In genomic region chr15:86178594-86178993, GRCm38 (mm10) we compare ENCODE assay signal across 19 mouse cellular contexts. TPM values are rescaled to one million over a fixed set of nuclear protein-coding genes. Genes with fewer than 3 reads are reported as not detected.
DNase-seq lines count a peak whose midpoint lies in the region; TF ChIP-seq lines count a peak whose summit lies in the region.
"Had no signal": no experiment of that assay in that cellular context is flagged by ENCODE, and none has a peak within 500 bp of the region (broad histone marks: within the 10 kb centered on the region; RNA-seq: fewer than 3 reads in every experiment).

No protein-coding gene starts in this region.

- DNase-seq in cerebellum, adult 9-11 months = peak; percentile 25
- DNase-seq in cerebellum, postnatal 4 days (ENCODE audit: low spot score in 2 of 2) = no peak
- DNase-seq in layer of hippocampus, adult 2 months (ENCODE audit: low spot score in 2 of 2) = no peak
- no peak for DNase-seq in layer of hippocampus, postnatal 25 days (ENCODE audit: extremely low spot score in 1 of 2, low spot score in 1 of 2)
- peak; percentile 69 for DNase-seq in testis, postnatal 14 days (ENCODE audit: low spot score)
- DNase-seq in testis, postnatal 10 days (ENCODE audit: low spot score) = no peak
- no peak for DNase-seq in ovary, postnatal 36 days (ENCODE audit: low spot score)
- DNase-seq in layer of hippocampus, adult 18-20 months (ENCODE audit: low spot score in 2 of 2) = no peak
- DNase-seq: adrenal gland, adult 8-10 months; adrenal gland, postnatal 25 days; gastrocnemius, postnatal 25 days; heart, adult 18-20 months had no signal

- H3K4me3 ChIP-seq in layer of hippocampus, adult 2 months = no peak overlapping the region
- H3K4me3 ChIP-seq: embryonic facial prominence, embryonic 12.5 days; embryonic facial prominence, embryonic 15.5 days; forebrain, embryonic 15.5 days; heart, embryonic 10.5 days; heart, embryonic 13.5 days; hindbrain, embryonic 12.5 days; hindbrain, embryonic 15.5 days had no signal

- peak overlapping the region; percentile 10; the same call in 1 of the 2 replicates for H3K27ac ChIP-seq in layer of hippocampus, adult 2 months
- H3K27ac ChIP-seq: embryonic facial prominence, embryonic 12.5 days; embryonic facial prominence, embryonic 15.5 days; forebrain, embryonic 15.5 days; heart, embryonic 10.5 days; heart, embryonic 13.5 days; hindbrain, embryonic 12.5 days had no signal

- no peak for TF ChIP-seq CTCF in layer of hippocampus, adult 2 months (conservative IDR thresholded peaks at IDR 0.05)

RNA-seq across cellular contexts. Expression of gene Cerk, which starts 7.3 kb away (rescaled TPM):
- total RNA-seq in layer of hippocampus, adult 2 months (2021) = 10 to 100 TPM; 41.6 to 43.0 TPM
- 10 to 100 TPM; 46.3 to 47.4 TPM for total RNA-seq in layer of hippocampus, postnatal 25 days (2021)
- 10 to 100 TPM; 50.0 to 50.7 TPM for total RNA-seq in layer of hippocampus, adult 18-20 months (2021)

RNA-seq across cellular contexts. Expression of gene Tbc1d22a, which starts 35.7 kb away (rescaled TPM):
- total RNA-seq in layer of hippocampus, adult 2 months (2021) = 10 to 100 TPM; 33.2 to 34.7 TPM
- 10 to 100 TPM; 33.5 to 34.5 TPM for total RNA-seq in layer of hippocampus, postnatal 25 days (2021)
- 10 to 100 TPM; 34.7 to 35.9 TPM for total RNA-seq in layer of hippocampus, adult 18-20 months (2021)

Comparison
In these comparisons a context has a peak if more than half of its experiments do, and no peak if none do; other contexts are left out.
1. DNase-seq: peak in cerebellum, adult 9-11 months (single experiment) and testis, postnatal 14 days (single experiment); none in cerebellum, postnatal 4 days (0 of 2), layer of hippocampus, adult 2 months (0 of 2), layer of hippocampus, postnatal 25 days (0 of 2), testis, postnatal 10 days (single experiment), ovary, postnatal 36 days (single experiment) and layer of hippocampus, adult 18-20 months (0 of 2).